Mouse (Mus musculus) left cerebral cortex, postnatal 4 days (tissue): ENCODE measurements around the gene Dcst2. TPM values are rescaled to one million over a fixed set of nuclear protein-coding genes. Genes with fewer than 3 reads are reported as not detected.

Experiments used
- DNase-seq: peaks from one replicate; pipeline ENCODE4 v3.0.0-alpha.2; 2022
- intact Hi-C: fragments of 180-260 bp; cut with DNase I; formaldehyde crosslinking; loops from one replicate; pipeline ENCODE4 v1.15.1; 2025
- total RNA-seq, 2 experiments: library from RNA; stranded (reverse); gene quantifications; 2 replicates each; pipeline ENCODE4 v1.2.3; 2021

Gene Dcst2
- total RNA-seq, 2 experiments from 2014 or later: 0.74 to 0.92 TPM

DNA sequence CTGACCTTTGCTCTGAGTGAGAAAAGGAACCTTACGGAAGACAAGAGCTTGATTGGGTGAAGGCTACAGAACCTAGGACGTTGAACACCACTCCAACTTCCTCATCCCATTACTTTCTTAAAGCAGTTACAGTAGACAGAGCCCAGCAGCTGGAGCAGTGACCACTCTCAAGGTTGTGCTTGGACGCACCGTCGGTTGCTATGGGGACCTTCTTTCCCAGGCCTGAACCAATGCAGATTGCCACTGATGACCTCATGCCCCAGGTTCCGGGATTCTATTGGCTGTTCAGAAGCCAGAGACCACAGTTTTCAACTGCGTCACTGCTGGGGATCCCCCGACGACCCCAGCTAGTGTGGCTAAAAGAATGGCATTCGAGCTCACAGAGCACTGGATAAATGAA, 30.8 kb upstream of the Dcst2 start:
- no peak for DNase-seq
- intact Hi-C loops: no loop called here

DNA sequence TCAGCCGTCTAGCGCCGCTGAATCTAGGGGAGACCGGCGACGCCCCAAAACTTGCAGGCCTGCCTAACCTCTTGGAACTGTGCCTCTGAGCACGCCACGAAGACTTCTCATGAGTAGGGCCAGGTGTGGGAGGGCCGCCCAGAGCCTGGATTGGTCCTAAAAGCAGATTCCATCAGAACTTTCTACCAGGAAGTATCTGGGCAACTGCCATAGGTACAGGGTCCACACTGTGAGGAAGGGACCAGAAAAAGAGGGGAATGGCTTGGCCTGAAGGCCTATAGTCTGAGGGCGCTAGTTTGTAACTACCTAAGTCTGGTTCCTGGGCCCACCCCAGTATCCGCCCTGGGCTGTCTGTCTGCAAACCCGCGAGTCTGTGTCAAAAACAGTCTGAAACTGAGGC, 30.2 kb upstream of the Dcst2 start:
- intact Hi-C loops: no loop called here
- no peak for DNase-seq

DNA sequence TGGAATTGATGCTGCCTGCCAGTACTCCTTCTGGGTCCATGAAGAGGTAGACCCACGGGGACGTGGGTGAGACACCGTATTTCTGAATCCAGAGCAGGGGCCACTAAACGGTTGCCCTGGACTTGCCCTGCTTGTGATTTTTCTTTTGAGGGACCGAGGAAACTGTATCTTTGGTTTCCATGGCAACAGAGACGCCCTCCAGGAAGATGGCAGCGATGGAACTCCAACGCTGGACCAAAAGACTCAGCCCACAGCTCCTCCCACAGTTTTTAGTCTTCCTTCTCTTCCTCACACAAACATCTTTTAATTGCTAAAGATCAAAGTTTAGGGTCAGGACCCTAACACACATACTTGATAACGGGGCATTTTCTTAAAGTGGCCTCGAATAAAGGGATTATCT, 29.8 kb upstream of the Dcst2 start:
- DNase-seq: no peak
- intact Hi-C loops: no loop called here

DNA sequence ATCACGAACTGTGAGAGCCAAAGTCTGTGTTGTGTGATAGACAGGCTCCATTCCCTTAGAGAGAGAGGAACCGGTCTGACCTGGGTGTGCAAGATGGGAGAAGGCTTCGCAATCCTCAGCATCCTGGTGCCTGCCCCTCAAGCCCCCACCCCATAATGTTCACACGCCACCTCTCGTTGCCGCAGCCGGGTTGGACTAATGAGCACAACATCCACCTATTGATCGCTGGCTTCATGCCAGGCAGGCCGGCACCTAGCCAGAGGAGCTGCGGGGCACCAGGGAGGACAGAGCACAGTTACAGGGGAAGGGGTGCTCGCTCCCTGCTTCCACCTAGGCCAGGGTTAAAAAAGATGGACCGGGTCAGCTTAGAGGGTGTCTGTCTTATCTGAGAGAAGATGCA, 29.3 kb upstream of the Dcst2 start:
- peak; percentile 68 for DNase-seq
- intact Hi-C loops: no loop called here

DNA sequence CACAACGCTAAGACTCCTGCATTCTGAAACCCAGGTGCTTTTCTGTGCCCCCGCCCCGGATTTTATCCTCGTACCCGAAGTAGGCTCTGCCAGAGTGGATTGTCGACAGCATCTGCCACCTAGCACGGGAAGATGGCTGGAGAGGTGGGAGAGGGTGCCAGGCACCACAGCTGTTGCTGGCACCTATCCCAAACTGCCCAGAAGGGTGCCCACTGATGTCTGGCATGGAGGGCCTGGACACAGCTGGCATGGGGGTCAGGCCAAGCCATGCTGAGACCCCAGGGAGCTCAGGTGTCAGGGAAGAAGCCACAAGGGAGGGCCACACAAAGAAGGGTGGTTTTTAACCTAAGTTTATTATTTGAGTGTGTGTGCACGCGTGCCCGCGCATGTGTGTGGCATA, 28.7 kb upstream of the Dcst2 start:
- peak; percentile 78 for DNase-seq
- intact Hi-C loops: no loop called here

DNA sequence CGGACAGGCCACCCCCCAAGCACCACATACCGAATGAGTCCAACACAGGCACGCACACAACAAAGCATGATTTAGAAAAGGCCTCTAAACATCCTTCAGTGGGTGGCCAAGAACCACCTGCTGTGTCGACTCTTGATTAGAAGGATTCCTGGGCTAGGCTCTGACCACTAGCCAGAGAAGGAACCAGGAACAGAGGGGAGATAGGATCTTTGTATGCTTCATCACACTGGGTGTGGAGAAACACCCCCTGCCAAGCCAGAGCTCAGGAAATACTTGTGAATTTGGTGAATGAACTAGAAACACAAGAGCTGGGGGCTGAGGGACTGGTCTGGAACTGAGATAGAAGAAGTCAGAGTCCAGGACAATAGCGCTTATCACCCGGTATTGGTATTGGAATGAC, 25.2 kb upstream of the Dcst2 start:
- intact Hi-C loops: no loop called here
- DNase-seq: no peak

DNA sequence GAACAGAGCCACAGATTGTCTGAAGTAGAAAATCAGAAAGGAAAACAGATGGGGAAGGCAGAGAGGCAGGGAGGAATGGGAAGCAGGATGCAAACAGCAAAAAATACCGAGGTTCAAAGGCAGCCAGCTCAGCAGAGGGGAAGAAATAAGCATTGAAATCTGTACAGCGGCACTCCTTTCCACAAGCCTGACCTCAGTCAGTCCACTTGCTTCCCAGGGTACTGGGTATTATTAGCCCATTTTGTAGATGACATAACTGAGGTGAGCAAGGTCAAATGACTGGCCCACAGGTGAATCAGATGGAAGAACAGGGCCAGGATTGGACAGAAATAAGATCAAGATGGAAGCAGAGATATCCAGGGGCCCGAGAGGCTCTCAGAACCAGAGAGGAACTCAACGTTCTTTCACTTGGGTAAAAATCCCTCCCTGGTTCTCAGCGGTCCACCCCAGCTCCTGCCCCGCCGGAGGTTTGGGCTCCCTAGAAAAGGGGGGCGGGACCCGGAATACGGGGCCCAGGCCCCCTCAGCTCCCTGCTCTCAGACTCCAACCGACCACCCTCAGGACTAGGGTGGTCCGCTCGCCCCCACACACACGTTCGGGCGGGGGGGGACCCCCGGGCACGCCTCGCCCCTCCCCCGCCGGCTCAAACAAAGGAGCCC, 24.6 kb upstream of the Dcst2 start:
- intact Hi-C loops: no loop called here
- DNase-seq: no peak

DNA sequence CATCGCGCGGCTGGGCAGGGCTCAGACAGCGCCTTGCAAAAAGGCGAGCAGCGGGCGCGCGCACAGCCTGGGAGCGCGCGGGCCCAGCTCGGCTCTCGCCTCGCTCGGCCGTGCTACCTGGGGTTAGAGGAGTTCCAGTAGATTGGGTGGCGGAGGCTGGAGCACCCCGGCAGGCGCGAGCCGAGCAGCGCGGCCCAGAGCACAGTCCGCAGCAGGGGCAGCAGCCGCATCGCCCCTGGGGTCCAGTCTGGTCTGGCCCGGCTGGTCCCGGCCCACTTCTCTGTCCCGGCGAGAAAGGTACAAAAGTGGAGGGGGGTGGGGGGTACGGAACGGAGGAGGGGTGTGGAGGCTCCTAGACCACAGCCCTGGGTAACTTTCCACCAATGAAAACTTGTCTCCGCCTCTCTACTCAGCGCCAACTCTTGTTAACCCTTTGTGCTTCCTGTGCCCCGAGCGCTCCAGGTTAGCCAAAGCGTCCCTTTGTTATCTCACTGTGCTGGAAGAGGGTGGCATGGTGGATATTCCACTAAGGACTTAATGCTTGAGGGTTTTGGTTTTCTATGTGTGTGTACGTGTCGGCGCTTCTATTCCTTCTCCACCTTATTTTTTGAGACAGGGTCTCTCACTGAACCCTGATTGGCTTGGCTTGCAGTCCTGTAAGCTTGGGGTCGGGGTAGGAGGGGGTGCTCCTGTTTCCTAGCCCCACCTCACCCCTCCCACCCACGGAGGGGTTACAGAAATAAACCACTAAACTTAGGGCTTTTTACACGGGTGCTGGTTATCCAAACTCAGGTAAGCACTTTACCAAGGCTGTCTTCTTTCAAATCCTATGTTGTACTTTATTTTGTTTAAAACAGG, 23.8 kb upstream of the Dcst2 start, which contains the start of gene Efna4:
Gene Efna4 (minus strand): TSS at position 308 of the 858 bp plus-strand sequence.
- intact Hi-C loops: no loop called here
- peak; percentile 46 for DNase-seq

DNA sequence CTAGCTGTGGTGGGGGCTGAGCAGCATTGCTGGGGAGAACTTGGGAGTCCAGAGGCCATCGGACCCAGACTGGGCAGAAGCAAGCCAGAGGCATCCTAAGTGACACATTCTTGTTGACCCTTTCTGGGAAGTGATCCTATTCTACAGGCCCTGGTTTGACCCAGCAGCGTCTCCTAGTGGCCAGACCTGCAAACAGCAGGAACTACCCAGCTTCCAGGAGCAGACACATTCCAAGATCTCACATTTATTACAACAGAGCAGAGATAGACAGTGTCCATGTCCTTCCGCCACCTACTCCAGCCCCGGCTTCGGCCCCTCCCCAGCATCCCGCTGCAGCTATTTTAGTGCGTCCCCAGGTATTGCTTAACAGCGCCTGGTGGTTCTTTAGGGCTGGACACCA, 22.4 kb upstream of the Dcst2 start:
- peak; percentile 78 for DNase-seq
- intact Hi-C loops: no loop called here

DNA sequence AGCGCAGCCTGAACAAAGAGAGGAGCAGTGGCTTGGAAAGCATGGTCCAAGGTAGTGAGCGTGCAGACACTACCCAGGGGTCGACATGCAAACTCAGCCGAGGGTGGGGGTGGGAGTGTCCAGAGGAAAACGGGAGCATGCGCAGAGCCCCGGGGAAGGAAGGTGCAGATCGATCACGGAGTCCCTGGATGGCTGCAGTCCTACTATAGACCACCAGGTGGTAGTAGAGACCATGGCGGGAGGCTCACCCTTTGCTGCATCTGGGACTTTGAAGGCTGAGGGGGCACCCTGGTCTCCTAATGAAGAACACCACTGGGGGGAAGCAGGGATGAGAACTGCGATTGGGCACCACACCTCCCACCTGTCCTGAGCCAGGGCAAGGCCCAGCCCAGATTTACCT, 21.3 kb upstream of the Dcst2 start:
- intact Hi-C loops: no loop called here
- peak; percentile 89 for DNase-seq

DNA sequence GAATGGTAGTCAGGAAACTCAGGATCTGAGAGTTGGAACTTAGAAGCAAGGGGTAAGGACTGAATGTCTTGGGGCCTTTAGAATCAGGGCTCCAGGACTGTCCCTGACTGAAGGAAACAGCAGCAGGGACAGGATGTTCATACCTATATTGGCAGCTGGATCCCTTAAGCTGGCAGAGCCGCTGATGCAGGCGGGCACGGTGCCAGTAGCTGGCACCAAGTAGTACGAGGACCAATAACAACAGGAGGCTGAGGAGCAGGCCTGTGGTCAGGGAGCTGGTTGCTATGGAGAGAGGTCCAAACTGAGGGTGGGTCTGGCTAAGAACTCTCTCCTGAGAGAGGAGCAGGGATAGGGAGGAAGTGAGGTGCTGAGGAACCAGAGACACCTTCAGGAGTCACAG, 20.0 kb upstream of the Dcst2 start:
- no peak for DNase-seq
- intact Hi-C loops: no loop called here

DNA sequence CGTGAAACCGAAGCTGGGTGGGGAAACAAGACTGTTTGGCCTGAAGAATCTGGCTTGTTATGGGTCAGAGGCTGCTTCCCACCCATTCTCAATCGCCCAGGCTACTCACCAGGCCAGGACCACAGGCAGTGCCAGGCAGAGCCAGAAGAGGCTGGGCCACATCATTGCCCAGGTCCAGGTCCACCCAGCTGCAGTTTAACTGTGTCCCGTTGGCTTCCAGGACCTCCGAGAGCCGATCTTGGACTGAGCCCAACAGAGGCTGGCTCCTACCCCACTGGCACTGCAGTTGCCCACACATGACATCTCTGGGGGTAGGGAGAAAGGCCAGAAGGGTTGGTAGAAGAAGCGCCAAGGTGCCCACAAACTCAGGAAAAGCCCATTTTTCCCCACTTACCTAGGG, 18.5 kb upstream of the Dcst2 start:
- DNase-seq: peak; percentile 58
- intact Hi-C loops: no loop called here

DNA sequence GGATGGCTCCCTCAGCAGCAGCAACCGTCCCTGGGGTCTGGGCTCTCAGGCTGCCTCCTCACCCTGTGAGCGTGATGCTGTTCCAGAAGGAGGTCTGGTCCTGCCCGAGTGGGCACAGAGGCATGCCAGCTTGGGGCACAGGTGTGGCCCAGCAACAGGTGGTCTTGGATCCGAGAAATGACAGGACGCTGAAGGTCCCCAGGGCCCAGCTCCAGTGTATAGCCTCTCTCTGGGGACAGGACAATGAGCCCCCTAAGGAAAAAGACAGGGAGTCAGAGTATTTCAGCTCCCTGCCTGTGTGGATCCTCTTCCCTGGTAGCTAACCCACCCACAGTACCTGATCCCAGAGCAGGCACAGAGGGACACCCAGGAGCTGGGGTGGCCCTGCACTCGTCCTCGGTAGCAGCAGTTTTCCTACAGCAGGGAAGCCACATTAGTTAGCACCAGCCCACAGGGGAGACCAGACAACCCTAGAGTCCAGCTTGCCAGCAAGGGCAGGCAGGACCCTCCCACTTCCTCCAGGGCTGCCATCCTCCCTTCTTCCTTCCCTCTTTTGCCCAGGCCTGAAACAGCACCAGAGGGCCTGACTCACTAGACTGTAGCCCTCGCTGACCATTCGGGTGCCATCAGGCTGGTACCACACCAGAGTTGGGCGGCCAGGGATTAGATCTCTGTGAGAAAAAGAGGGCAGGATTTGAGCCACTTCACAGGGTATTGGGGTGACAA, 14.8 kb upstream of the Dcst2 start:
- no peak for DNase-seq
- intact Hi-C loops: no loop called here

DNA sequence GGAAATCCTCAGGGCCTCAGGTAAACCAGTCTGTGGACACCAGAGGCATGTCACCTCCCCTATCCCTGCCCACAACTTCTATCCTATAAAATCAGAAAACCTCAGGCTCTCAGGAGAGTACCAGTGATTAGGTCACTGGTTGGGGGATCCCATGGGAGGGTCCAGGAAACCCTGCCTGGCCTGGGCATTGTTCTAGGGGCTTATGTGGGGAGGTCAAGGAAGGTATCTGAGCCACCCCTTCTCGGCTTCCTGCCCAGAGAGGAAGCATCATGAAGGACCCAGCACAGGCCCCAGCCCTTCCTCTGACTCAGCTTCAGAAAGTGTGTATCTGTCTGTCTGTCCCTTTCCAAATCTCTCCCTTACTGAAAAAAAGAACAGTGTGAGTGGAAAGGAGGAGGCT, 13.9 kb upstream of the Dcst2 start:
- intact Hi-C loops: no loop called here
- DNase-seq: no peak

DNA sequence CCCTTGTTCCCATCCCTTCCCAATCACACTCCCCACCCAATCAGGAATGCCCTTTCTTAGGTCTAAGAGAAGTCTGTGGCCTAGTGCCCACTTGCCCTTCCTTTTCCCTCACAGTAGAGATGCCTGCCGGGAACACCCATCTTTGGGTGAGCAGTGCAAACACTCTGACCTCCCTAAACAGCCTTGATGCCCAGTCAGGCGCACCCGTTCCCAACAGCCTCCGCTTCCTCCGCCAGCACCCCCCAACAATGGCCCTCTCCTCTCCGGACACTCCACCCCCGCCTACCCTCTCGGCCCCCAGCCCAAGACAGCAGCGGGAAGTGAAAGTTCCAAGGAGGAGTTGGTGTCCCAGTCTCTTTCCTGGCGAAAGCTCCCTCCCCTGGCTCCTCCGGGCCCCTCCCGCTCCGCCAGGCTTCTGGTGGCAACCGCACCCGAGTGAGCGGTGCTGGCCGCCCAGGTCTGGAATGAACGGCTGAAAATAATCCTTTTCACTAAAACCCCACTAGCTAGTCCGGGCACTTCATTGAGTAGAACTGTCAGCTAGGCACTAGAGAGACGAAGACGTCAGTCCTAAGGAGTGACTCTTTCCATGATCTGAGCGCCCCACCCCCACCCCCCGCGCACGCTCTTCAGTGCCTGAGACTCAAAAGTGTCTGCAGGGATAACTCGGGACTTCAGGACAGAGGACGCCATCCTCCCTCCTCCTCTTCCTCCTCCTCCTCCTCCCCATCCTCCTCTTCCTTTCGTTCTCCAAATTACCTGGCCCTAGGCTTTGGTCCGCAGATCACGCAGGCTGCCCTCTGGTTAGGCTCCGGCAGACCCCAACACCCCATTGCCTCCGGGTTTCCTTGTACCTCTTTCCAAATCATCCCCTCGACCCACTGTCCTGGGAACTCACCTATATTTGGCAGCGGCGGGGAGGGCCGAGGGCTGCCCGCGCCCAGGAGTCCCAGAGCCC, 12.6 kb upstream of the Dcst2 start:
- intact Hi-C loops: no loop called here
- DNase-seq: no peak

DNA sequence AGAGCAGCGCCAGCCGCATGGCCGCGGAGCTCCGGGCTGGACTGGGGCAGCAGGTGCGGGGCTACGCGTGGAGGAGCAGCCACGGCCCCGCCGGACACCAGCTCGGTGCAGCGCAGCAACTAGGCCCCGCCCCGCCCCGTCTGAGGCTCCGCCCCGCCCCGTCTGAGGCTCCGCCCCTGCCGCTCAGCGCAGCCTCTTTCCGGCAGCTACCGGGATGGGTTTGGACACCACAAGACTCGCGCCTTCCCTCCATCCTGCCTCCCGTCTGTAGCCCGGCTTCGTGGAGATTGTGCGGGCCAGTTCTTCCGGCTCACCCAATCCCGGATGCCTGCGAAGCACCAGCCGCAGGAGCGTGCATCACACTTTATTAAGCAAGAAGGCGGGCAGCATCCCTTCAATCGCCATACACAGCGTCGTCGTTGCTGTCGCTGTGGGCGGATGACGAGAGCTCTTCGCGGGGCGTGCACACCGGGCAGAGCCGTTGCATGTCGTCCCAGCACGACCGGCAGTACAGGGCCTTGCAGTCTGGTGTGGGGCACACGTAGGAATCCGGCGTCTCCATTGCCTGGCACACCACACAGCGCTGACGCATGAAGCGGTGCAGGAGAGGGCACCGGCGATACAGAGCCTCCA, 11.8 kb upstream of the Dcst2 start, which contains the start of gene Adam15:
Gene Adam15 (minus strand): TSS at position 128 of the 633 bp plus-strand sequence.
- intact Hi-C loops: no loop called here
- peak; percentile 90 for DNase-seq

DNA sequence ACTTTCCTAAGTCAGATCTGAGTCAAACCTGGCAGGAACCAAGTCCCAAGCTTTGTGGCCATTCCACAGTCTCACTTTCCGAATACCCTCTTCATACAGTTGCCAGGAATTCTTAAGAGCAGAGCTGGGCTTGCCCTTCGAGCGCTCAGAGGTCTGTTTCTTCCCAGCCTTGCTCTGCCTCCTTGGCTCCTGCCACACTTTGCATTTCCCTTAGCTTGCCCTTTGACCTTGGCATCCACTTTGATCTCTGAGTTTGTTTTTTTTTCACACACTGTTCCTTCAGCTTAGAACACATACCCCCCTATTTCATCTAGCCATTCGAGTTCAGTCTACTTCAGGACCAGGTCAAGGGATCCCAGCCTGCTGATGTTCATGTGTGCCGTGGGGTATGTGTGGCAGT, 10.5 kb upstream of the Dcst2 start:
- DNase-seq: no peak
- intact Hi-C loops: no loop called here

DNA sequence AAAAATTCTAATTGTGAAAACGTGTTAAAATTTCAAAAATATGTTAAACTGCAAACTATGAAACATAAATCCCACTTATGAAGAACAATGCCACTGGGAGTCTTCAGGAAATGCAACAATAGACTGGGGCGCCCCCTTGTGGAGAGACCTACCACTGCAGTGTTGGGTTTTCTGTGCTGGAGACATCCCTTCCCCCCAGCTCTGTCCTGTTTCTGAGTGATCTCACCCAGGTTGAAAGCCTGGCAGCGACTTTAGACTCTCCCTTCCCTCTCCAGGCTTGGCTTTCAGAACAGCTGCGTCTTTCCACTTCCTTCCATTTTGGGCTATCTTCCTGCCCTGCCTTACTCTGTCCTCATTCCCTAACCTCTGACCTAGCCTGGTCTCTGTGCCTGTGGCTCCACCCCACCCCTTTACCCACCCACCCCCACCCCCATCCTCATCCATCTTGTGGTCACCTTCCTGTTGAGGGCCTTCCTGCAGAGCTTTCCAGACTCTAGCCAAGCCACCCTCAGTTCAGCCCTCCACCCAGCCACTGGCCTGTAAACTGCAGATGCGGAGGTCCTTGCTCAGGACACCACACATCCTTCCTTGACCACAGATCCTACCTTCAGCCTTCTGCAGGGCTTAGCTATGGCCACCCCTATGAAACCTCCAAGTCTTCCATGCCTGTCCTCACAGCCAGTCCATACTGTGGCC, 6.8 kb upstream of the Dcst2 start:
- intact Hi-C loops: no loop called here
- DNase-seq: peak; percentile 85

DNA sequence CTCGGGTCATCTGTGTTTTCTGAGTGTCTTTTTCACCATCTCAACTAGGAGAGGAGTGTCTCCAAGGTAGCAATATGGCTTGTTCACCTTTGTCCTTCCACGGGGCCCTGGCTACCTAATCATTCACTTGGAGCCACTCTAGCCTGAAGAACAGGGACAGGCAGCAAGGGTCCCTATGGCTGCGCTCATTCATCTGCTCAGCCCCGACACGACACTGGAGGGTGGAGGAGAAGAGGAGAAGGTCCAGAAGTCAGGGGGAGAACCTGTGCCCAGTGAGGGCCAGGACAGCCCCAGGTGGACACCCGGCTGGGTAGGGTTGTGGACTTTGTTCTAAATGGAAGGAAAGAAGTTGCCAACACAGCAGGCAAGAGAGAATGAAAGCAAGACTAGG, 6.3 kb upstream of the Dcst2 start:
- intact Hi-C loops: no loop called here

More for the DNA sequence above, 6.3 kb upstream of the Dcst2 start:
- no peak for DNase-seq
